Mouse (Mus musculus) C3H10T1/2 (cell line): ENCODE data around the gene Umod. TPM values are rescaled to one million over a fixed set of nuclear protein-coding genes. Genes with fewer than 3 reads are reported as not detected.

Experiments used
- polyA plus RNA-seq, 2 experiments: library from polyadenylated mRNA; unstranded; fragments of >200 nt; fragmentation: generic; extraction: Trizol; gene quantifications; one replicate each; pipeline ENCODE4 v1.2.1; 2012; ENCODE audit warnings: missing spikeins in 2 of 2

Gene Umod
- polyA plus RNA-seq = not detected

DNA sequence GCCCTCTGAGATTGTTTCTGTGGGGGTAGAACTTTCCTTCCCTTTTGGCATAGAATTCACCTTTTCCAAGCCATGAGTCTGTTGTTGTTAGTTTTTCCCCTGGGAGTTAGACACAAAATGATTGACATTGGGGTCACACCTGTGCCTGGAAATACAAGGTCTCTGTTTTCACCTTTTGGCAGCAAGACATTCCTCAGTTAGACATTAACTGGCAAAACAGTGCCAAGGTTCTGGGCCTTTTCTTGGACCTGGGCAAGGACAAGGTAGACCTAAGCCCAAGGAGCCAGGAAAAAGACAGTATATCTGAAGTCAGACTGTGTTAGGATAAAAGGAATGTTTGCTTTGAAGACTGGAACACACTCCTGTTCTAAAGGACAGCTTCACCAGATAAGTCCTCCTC is at the start of gene Umod:
Gene Umod, minus strand, starts transcription at position 27 of the 400 bp plus-strand sequence.

DNA sequence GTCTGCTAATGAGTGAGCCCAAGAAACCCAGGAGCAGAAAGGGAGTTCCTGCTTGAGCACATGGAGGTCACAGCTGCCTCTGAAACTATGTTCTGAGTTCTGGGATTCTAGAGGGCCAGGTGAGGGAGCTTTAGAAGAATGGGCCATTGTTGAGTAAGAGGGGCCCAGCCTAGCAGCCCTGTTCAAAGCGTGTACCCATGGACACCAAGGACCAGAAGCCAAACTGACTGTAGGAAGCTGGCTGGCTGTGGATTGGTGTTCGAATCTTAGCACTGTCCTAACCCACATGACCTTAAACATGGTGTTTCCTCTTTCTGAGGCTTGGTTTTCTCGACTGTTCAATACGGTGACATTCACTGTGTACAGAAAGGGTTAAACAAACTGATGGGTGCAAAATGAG is 44.3 kb upstream of the Umod start, which contains the start of gene Pdilt:
Gene Pdilt, minus strand, starts transcription at position 101 of the 400 bp plus-strand sequence.

DNA sequence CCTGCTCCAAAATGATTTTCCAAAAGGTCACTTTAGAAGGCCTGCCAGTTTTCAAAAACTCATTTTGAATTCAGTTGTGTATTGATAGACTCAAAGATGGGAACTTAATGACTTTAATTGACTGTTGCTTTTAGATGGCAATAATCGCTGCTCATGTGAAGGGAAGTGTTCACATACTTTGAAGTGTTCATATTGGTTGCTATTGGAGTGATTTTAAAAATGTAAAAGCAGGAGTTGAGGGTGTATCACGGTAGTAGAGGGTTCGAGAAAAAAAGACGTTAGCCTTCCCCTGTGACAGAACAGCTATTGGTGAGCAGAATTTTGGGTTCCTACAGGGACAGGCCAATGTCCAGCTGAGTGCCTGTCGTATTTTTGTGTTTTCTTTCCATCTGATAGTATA is 40.1 kb upstream of the Umod start, which contains the start of gene Acsm5:
Gene Acsm5, plus strand, starts transcription at position 301 of the 400 bp plus-strand sequence.

DNA sequence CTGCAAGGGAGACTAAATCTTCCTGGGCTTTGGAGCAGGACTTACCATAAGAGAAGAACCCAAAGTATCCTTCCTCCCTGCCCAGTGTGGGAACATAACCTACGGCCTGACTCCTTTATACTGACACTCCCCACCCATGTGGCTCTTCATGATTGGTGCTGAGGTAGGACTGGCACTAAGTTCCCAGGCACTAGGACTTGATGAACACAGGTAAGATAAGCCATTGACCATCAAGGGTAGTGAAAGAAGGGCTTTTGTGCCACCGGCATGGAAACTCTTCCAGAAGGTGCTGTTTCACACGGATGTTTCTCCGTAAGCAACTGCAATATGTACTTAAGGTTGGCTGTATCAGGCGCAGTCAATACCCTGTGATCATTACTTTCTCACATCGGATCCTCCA is 19.9 kb downstream of the Umod start, which contains the start of gene Gp2:
Gene Gp2, minus strand, starts transcription at position 101 of the 400 bp plus-strand sequence.

Other genes starting within 250 kb of the Umod start
- not detected for gene Gp2, start 20.0 kb downstream of the Umod start, polyA plus RNA-seq
- gene Acsm5, start 40.2 kb upstream of the Umod start, polyA plus RNA-seq = not detected
- not detected for gene Pdilt, start 44.2 kb upstream of the Umod start, polyA plus RNA-seq
- gene Acsm2, start 75.1 kb upstream of the Umod start, polyA plus RNA-seq = not detected
- gene Acsm1, start 127.7 kb upstream of the Umod start, polyA plus RNA-seq = not detected
- gene Acsm4, start 210.7 kb upstream of the Umod start, polyA plus RNA-seq = not detected
- gene Thumpd1, start 241.5 kb upstream of the Umod start, polyA plus RNA-seq = 10 to 100 TPM in 1 of 2 experiments, 1 to 10 TPM in 1; 1.8 to 10.4 TPM